Mouse (Mus musculus) myocyte (in vitro differentiated cells): Measurements from ENCODE around the gene Olfr99. TPM values are rescaled to one million over a fixed set of nuclear protein-coding genes. Genes with fewer than 3 reads are reported as not detected.
A peak's percentile ranks its signal among the peaks of the same experiment; 100 is the strongest.
"Not testable (repeated sequence)": the region's sequence is repeated elsewhere in the genome, so short reads cannot be mapped to it uniquely, and the experiment has no call there.

Experiments used
- H3K27me3 ChIP-seq: one replicate; pipeline ENCODE4 v1.6.1; 2011; ENCODE audit not compliant: control insufficient read depth, insufficient read depth, insufficient read length
- H3K36me3 ChIP-seq: one replicate; pipeline ENCODE4 v1.6.1; 2011; ENCODE audit not compliant: control insufficient read depth, insufficient read depth
- H3K4me2 ChIP-seq: one replicate; pipeline ENCODE4 v1.6.1; 2011; ENCODE audit warnings: low read depth, control low read depth
- H3K4me3 ChIP-seq: one replicate; pipeline ENCODE4 v1.5.1; 2011; ENCODE audit warnings: mild to moderate bottlenecking, control low read depth, moderate library complexity
- H3K79me2 ChIP-seq: one replicate; pipeline ENCODE4 v1.6.1; 2011; ENCODE audit not compliant: control insufficient read depth, insufficient read depth
- H3ac ChIP-seq: one replicate; pipeline ENCODE4 v1.6.1; 2011; ENCODE audit not compliant: control insufficient read depth, insufficient read length
- CEBPB ChIP-seq: IDR thresholded peaks from 2 replicates; pipeline ENCODE4 v1.6.1; 2011; ENCODE audit warnings: mild to moderate bottlenecking, moderate library complexity; ENCODE audit not compliant: poor library complexity, insufficient read depth, severe bottlenecking
- E2F4 ChIP-seq: IDR thresholded peaks from one replicate; pipeline ENCODE4 v1.6.1; 2011; ENCODE audit warnings: mild to moderate bottlenecking, control low read depth, moderate library complexity; ENCODE audit not compliant: insufficient read depth
- MAX ChIP-seq: IDR thresholded peaks from one replicate; pipeline ENCODE4 v1.6.1; 2011; ENCODE audit warnings: low read depth, mild to moderate bottlenecking, control low read depth
- MYOD1 ChIP-seq, 3 experiments: IDR thresholded peaks; one replicate each; pipeline ENCODE4 v1.6.1; 2011; ENCODE audit warnings: control low read depth in 2 of 3, low read depth in 2 of 3, mild to moderate bottlenecking in 2 of 3, moderate library complexity in 1 of 3; ENCODE audit not compliant: insufficient read length in 2 of 3, control insufficient read depth in 1 of 3
- MYOG ChIP-seq, 3 experiments: IDR thresholded peaks; one replicate each; pipeline ENCODE4 v1.6.1; 2011; ENCODE audit warnings: control low read depth in 2 of 3, low read depth in 2 of 3, mild to moderate bottlenecking in 2 of 3; ENCODE audit not compliant: insufficient read length in 2 of 3, control insufficient read depth in 1 of 3, insufficient read depth in 1 of 3
- POLR2A ChIP-seq: IDR thresholded peaks from one replicate; pipeline ENCODE4 v1.6.1; 2011; ENCODE audit warnings: low read depth, mild to moderate bottlenecking, control low read depth, moderate library complexity; ENCODE audit not compliant: insufficient read length
- POLR2AphosphoS2 ChIP-seq: IDR thresholded peaks from one replicate; pipeline ENCODE4 v1.6.1; 2011; ENCODE audit warnings: low read depth, control low read depth; ENCODE audit not compliant: insufficient read length
- REST ChIP-seq: IDR thresholded peaks from one replicate; pipeline ENCODE4 v1.6.1; 2011; ENCODE audit warnings: mild to moderate bottlenecking, control low read depth, moderate library complexity; ENCODE audit not compliant: insufficient read depth, insufficient read length
- SRF ChIP-seq: IDR thresholded peaks from one replicate; pipeline ENCODE4 v1.6.1; 2011; ENCODE audit warnings: low read depth; ENCODE audit not compliant: control insufficient read depth, insufficient read length
- TCF12 ChIP-seq: IDR thresholded peaks from one replicate; pipeline ENCODE4 v1.6.1; 2011; ENCODE audit warnings: mild to moderate bottlenecking, control low read depth; ENCODE audit not compliant: poor library complexity, insufficient read depth, severe bottlenecking
- TCF3 ChIP-seq: IDR thresholded peaks from one replicate; pipeline ENCODE4 v1.6.1; 2011; ENCODE audit warnings: low read depth, control low read depth; ENCODE audit not compliant: insufficient read length
- USF1 ChIP-seq: IDR thresholded peaks from one replicate; pipeline ENCODE4 v1.6.1; 2011; ENCODE audit warnings: low read depth, mild to moderate bottlenecking, control low read depth, moderate library complexity
- polyA plus RNA-seq: library from polyadenylated mRNA; unstranded; fragments of >200 nt; fragmentation: generic; extraction: Trizol; gene quantifications from one replicate; pipeline ENCODE4 v1.2.1, GENCODE M21; 2012; ENCODE audit warnings: missing spikeins

Olfr99 gene
- polyA plus RNA-seq, 1 experiment: 0.02 TPM

DNA sequence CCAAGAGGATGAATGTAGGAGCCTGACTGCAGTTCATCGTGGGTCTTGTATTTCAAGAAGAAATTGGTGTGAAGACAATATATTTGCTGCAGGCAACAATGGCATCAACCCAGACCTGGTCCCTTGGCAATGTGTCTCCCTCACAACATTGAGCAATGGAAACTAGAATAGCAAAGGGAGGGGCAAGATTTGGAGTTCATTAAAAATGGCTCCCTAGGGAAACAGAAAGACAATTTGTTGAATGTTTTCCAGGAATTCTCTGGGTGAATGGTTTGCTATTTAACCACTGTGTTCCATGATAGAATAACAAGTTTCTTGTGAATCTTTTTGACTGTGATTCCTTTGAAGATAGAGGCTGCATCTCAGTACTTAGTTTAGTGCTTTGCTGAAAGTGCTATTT lies 19.6 kb downstream of the Olfr99 start, which contains the start of gene Olfr98:
Gene Olfr98 (minus strand): TSS at position 124 of the 400 bp plus-strand sequence.
- no peaks in the 10 kb centered on the region for H3K27me3 ChIP-seq
- no peaks in the 10 kb centered on the region for H3K79me2 ChIP-seq
- no peak for TF ChIP-seq TCF12
- no peak for TF ChIP-seq MAX
- no peak for TF ChIP-seq POLR2A
- H3K4me2 ChIP-seq: no peak within 1 kb of the TSS
- no peak within 1 kb of the TSS for H3ac ChIP-seq
- H3K36me3 ChIP-seq: no peaks in the 10 kb centered on the region
- H3K4me3 ChIP-seq: no peak within 1 kb of the TSS

DNA sequence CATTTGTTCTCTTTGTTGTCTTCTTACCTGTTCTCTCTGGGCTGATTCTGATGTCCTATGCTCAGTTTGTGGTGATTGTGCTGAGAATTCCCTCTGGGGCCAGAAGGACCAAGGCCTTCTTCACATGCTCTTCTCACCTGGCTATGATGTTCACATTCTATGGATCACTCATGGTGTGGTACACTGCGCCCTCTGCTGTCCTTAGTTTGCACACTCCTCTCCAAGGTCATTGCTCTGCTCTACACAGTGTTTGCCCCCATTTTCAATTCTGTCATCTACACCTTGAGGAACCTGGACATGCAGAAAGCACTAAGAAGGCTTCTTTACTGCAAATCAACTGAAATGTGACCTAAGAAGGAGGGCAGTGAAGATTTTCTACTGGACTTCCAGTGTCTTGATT lies 32.7 kb downstream of the Olfr99 start:
- Histone ChIP-seq H3ac (no peak overlapping the region), H3K27me3 (no peaks in the 10 kb centered on the region), H3K79me2 (no peaks in the 10 kb centered on the region), H3K4me2 (no peak overlapping the region), H3K36me3 (no peaks in the 10 kb centered on the region), H3K4me3 (no peak overlapping the region)
- no peak for TF ChIP-seq MYOG (IDR thresholded peaks at IDR 0.05; ENCODE audit: control insufficient read depth in 1 of 3, insufficient read depth in 1 of 3, insufficient read length in 2 of 3, low read depth in 2 of 3)

DNA sequence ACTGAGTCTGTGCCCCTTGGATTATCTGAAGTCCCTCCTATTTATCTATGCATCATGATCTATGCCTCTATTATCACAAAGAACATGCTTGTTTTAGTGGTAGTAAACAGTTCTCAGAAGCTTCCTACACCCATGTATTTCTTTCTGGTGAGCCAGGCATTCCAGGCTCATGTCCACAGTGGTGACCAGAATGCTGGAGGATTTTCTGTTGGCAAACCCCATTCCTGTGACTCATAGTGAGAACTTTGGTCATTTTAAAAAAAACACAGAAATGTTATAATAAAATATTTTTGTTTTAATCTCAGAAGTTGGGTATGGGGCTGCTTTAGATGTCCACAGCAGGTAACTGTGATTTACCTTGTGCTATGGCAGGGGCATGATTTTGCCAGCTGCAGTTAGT lies 33.8 kb downstream of the Olfr99 start:
- H3K36me3 ChIP-seq: no peaks in the 10 kb centered on the region
- no peak for TF ChIP-seq SRF
- no peak for TF ChIP-seq POLR2AphosphoS2
- TF ChIP-seq TCF12: no peak
- no peak for TF ChIP-seq POLR2A
- no peak for TF ChIP-seq CEBPB
- TF ChIP-seq USF1: no peak
- TF ChIP-seq TCF3: no peak
- TF ChIP-seq MYOG (IDR thresholded peaks at IDR 0.05; ENCODE audit: control insufficient read depth in 1 of 3, insufficient read depth in 1 of 3, insufficient read length in 2 of 3, low read depth in 2 of 3): no peak
- no peak for TF ChIP-seq MYOD1 (IDR thresholded peaks at IDR 0.05; ENCODE audit: control insufficient read depth in 1 of 3, insufficient read length in 2 of 3, low read depth in 2 of 3)

DNA sequence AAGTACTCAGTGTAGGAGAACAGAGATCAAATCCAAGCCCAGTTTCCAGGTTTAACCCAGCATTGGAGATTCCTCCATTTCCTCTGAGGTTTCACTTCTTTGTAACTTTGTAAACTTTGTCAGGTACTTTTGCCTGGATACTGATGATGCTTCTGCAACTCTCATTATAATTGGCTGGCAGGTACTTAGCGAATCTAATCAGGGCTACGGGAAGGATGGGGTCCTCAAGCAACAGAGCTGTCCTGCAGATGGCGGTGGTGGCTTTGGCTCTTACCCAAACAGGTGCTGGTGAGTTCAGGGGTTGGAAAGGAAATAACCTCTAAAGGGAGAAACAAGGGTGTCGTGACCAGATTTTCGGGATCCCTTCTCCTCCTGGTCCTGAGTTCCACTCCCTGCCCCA lies 36.5 kb downstream of the Olfr99 start:
- Histone ChIP-seq H3K27me3 (no peaks in the 10 kb centered on the region), H3K4me2 (peak overlapping the region; percentile 18), H3K79me2 (no peaks in the 10 kb centered on the region), H3K4me3 (no peak overlapping the region), H3ac (no peak overlapping the region), H3K36me3 (no peaks in the 10 kb centered on the region)
- TF ChIP-seq E2F4 (no peak), TCF12 (no peak), USF1 (no peak), MAX (no peak), TCF3 (no peak), REST (no peak), MYOG (IDR thresholded peaks at IDR 0.05; ENCODE audit: control insufficient read depth in 1 of 3, insufficient read depth in 1 of 3, insufficient read length in 2 of 3, low read depth in 2 of 3) (no peak), POLR2AphosphoS2 (no peak), CEBPB (no peak), SRF (no peak), POLR2A (no peak), MYOD1 (IDR thresholded peaks at IDR 0.05; ENCODE audit: control insufficient read depth in 1 of 3, insufficient read length in 2 of 3, low read depth in 2 of 3) (no peak)

More for the DNA sequence above, 33.8 kb downstream of the Olfr99 start:
- Histone ChIP-seq H3K27me3 (no peaks in the 10 kb centered on the region), H3K79me2 (no peaks in the 10 kb centered on the region), H3ac (no peak overlapping the region), H3K4me2 (no peak overlapping the region), H3K4me3 (no peak overlapping the region)

DNA sequence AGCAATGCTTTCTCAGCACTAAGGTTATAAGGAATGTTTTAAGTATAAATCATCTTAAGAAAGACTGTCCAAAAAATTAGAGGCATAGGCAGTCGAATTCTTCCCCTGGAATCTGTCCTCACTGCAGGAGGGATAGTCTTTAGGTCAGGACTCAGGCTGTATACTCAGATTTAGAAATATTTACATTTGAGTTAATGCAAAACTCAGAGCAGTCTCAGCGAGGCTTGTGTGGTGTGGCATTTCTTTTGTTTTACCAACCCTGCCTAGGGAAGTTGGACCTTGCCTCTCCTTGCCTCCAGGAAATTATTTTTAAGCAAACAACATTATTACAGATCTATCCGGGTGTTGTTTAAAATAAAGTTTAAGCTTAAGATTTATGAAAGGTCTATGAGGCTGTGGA lies 41.1 kb downstream of the Olfr99 start:
- no peaks in the 10 kb centered on the region for H3K27me3 ChIP-seq
- H3K4me3 ChIP-seq: no peak overlapping the region
- TF ChIP-seq POLR2A: no peak
- H3ac ChIP-seq: no peak overlapping the region
- no peak overlapping the region for H3K4me2 ChIP-seq
- H3K79me2 ChIP-seq: no peaks in the 10 kb centered on the region
- no peaks in the 10 kb centered on the region for H3K36me3 ChIP-seq

DNA sequence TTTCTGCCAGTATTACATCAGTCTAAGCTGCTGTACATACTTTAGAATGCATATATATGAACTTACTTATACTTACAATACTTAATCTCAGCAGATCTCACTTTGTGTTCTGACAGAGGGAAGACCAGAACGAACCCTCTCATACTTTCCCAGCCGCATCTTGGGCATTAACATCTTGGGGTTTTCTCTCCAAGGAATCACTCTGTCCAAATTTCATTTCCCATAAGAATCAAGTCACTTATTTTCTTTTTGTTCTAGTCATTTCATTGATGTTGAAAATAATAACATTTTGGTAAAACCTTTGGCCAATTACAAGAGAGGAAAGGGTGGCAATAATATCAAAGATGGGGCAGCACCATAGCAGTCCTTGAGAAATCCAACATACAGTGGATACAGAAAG lies 46.0 kb downstream of the Olfr99 start, which contains the start of gene Olfr97:
Gene Olfr97 (minus strand): TSS at position 101 of the 400 bp plus-strand sequence.
- H3K27me3 ChIP-seq, H3K36me3 ChIP-seq, H3K4me3 ChIP-seq, H3ac ChIP-seq, H3K79me2 ChIP-seq, H3K4me2 ChIP-seq: not testable (repeated sequence)

Other genes with a start within 250 kb of the Olfr99 start
- gene Gabbr1, start 237.5 kb downstream of the Olfr99 start, polyA plus RNA-seq: 15.9 TPM
- gene Olfr90, start 195.0 kb downstream of the Olfr99 start, polyA plus RNA-seq: not detected
- not detected for gene Olfr91, start 185.2 kb downstream of the Olfr99 start, polyA plus RNA-seq
- gene Olfr92, start 163.4 kb downstream of the Olfr99 start, polyA plus RNA-seq: not detected
- not detected for gene Olfr93, start 122.0 kb downstream of the Olfr99 start, polyA plus RNA-seq
- gene Ubd, start 89.6 kb downstream of the Olfr99 start, polyA plus RNA-seq: not detected
- gene Olfr94, start 82.5 kb downstream of the Olfr99 start, polyA plus RNA-seq: not detected
- not detected for gene Olfr95, start 70.3 kb downstream of the Olfr99 start, polyA plus RNA-seq
- not detected for gene Olfr96, start 63.3 kb downstream of the Olfr99 start, polyA plus RNA-seq
- gene Olfr97, start 46.1 kb downstream of the Olfr99 start, polyA plus RNA-seq: not detected
- gene Olfr98, start 19.7 kb downstream of the Olfr99 start, polyA plus RNA-seq: not detected
- gene H2-M3, start 13.2 kb downstream of the Olfr99 start, polyA plus RNA-seq: 4.3 TPM
- not detected for gene Olfr101, start 20.9 kb upstream of the Olfr99 start, polyA plus RNA-seq
- not detected for gene Olfr102, start 33.6 kb upstream of the Olfr99 start, polyA plus RNA-seq
- not detected for gene Olfr103, start 56.2 kb upstream of the Olfr99 start, polyA plus RNA-seq
- not detected for gene Olfr104-ps, start 76.1 kb upstream of the Olfr99 start, polyA plus RNA-seq
- not detected for gene Olfr105-ps, start 95.6 kb upstream of the Olfr99 start, polyA plus RNA-seq
- not detected for gene Olfr106-ps, start 106.9 kb upstream of the Olfr99 start, polyA plus RNA-seq
- not detected for gene Olfr107, start 115.8 kb upstream of the Olfr99 start, polyA plus RNA-seq
- gene Olfr108, start 162.0 kb upstream of the Olfr99 start, polyA plus RNA-seq: not detected
- gene Olfr109, start 175.5 kb upstream of the Olfr99 start, polyA plus RNA-seq: not detected
- gene H2-M2, start 200.1 kb upstream of the Olfr99 start, polyA plus RNA-seq: not detected
- gene Olfr110, start 209.0 kb upstream of the Olfr99 start, polyA plus RNA-seq: not detected
- not detected for gene Olfr111, start 224.6 kb upstream of the Olfr99 start, polyA plus RNA-seq